Mouse (Mus musculus): ENCODE measurements around the gene Lce3f. TPM values are rescaled to one million over a fixed set of nuclear protein-coding genes. Genes with fewer than 3 reads are reported as not detected.

Lce3f gene
- polyA plus RNA-seq, 1 experiment, result 0.43 TPM

- 75% methylated on average over 3 of the region's 3 CpGs for WGBS
- H3K27me3 ChIP-seq (ENCODE audit: control insufficient read depth, insufficient read depth, low read length), result no peaks in the 10 kb centered on the region
- no peak for DNase-seq
Measured at GRCm38 (mm10) chr3:93023411-93024184, 31.6 kb downstream of the Lce3f start.

GRCm38 (mm10) chr3:93025486-93025885 lies 33.5 kb downstream of the Lce3f start:
- Histone ChIP-seq H3K36me3 (ENCODE audit: control insufficient read depth, insufficient read depth, low read length) (no peaks in the 10 kb centered on the region), H3K4me3 (ENCODE audit: control insufficient read depth, insufficient read depth, low read length) (no peak overlapping the region), H3K4me1 (replicated peaks; ENCODE audit: control insufficient read depth, insufficient read depth, low read length) (no peaks in the 10 kb centered on the region), H3K27me3 (ENCODE audit: control insufficient read depth, insufficient read depth, low read length) (no peaks in the 10 kb centered on the region), H3K27ac (ENCODE audit: control insufficient read depth, insufficient read depth, low read length) (no peak overlapping the region)
- TF ChIP-seq POLR2A (IDR thresholded peaks at IDR 0.05; ENCODE audit: control insufficient read depth, extremely low read depth, insufficient read depth, low read length, poor library complexity) (no peak), CTCF (IDR thresholded peaks at IDR 0.05; ENCODE audit: borderline replicate concordance, control insufficient read depth, extremely low read depth, insufficient read depth, low read length, poor library complexity) (no peak)
- no peak for DNase-seq
- WGBS, result 94% methylated on average over 2 of the region's 2 CpGs

More at GRCm38 (mm10) chr3:93023411-93024184, 31.6 kb downstream of the Lce3f start:
- no peak overlapping the region for H3K4me3 ChIP-seq (ENCODE audit: control insufficient read depth, insufficient read depth, low read length)
- TF ChIP-seq CTCF (IDR thresholded peaks at IDR 0.05; ENCODE audit: borderline replicate concordance, control insufficient read depth, extremely low read depth, insufficient read depth, low read length, poor library complexity) (no peak), POLR2A (IDR thresholded peaks at IDR 0.05; ENCODE audit: control insufficient read depth, extremely low read depth, insufficient read depth, low read length, poor library complexity) (no peak)
- no peak overlapping the region for H3K27ac ChIP-seq (ENCODE audit: control insufficient read depth, insufficient read depth, low read length)
- no peaks in the 10 kb centered on the region for H3K36me3 ChIP-seq (ENCODE audit: control insufficient read depth, insufficient read depth, low read length)
- no peaks in the 10 kb centered on the region for H3K4me1 ChIP-seq (replicated peaks; ENCODE audit: control insufficient read depth, insufficient read depth, low read length)

GRCm38 (mm10) chr3:93031450-93031849 lies 39.4 kb downstream of the Lce3f start:
- Histone ChIP-seq H3K4me3 (ENCODE audit: control insufficient read depth, insufficient read depth, low read length) (no peak overlapping the region), H3K4me1 (replicated peaks; ENCODE audit: control insufficient read depth, insufficient read depth, low read length) (no peaks in the 10 kb centered on the region), H3K36me3 (ENCODE audit: control insufficient read depth, insufficient read depth, low read length) (no peaks in the 10 kb centered on the region), H3K27me3 (ENCODE audit: control insufficient read depth, insufficient read depth, low read length) (no peaks in the 10 kb centered on the region), H3K27ac (ENCODE audit: control insufficient read depth, insufficient read depth, low read length) (no peak overlapping the region)
- 52% methylated on average over 5 of the region's 5 CpGs for WGBS
- no peak for DNase-seq
- TF ChIP-seq CTCF (IDR thresholded peaks at IDR 0.05; ENCODE audit: borderline replicate concordance, control insufficient read depth, extremely low read depth, insufficient read depth, low read length, poor library complexity), result no peak
- TF ChIP-seq POLR2A (IDR thresholded peaks at IDR 0.05; ENCODE audit: control insufficient read depth, extremely low read depth, insufficient read depth, low read length, poor library complexity), result no peak

Other genes starting within 250 kb of the Lce3f start
- gene Lce1g, start 239.9 kb upstream of the Lce3f start, polyA plus RNA-seq (2012; rRNA removed), result 0.26 TPM in 1 of 2 replicates, not detected in the other
- gene Lce1h, start 227.2 kb upstream of the Lce3f start, polyA plus RNA-seq (2012; rRNA removed), result 0.27 TPM in 1 of 2 replicates, not detected in the other
- 0.27 TPM in 1 of 2 replicates, not detected in the other for gene Lce1i, start 213.3 kb upstream of the Lce3f start, polyA plus RNA-seq (2012; rRNA removed)
- gene Lce1j, start 201.7 kb upstream of the Lce3f start, polyA plus RNA-seq (2012; rRNA removed), result 0.66 and 1.3 TPM in 2 replicates
- 0.35 TPM in 1 of 2 replicates, not detected in the other for gene Lce1k, start 184.3 kb upstream of the Lce3f start, polyA plus RNA-seq (2012; rRNA removed)
- 0.38 and 0.40 TPM in 2 replicates for gene Kprp, start 165.0 kb upstream of the Lce3f start, polyA plus RNA-seq (2012; rRNA removed)
- 0.23 TPM in 1 of 2 replicates, not detected in the other for gene Lce1l, start 140.9 kb upstream of the Lce3f start, polyA plus RNA-seq (2012; rRNA removed)
- 0.36 TPM in 2 replicates for gene 2310050C09Rik, start 122.0 kb upstream of the Lce3f start, polyA plus RNA-seq (2012; rRNA removed)
- 0.41 TPM in 1 of 2 replicates, not detected in the other for gene Lce3a, start 66.0 kb upstream of the Lce3f start, polyA plus RNA-seq (2012; rRNA removed)
- 0.88 and 1.8 TPM in 2 replicates for gene Lce3b, start 59.2 kb upstream of the Lce3f start, polyA plus RNA-seq (2012; rRNA removed)
- gene Lce3c, start 47.7 kb upstream of the Lce3f start, polyA plus RNA-seq (2012; rRNA removed), result 0.48 and 1.2 TPM in 2 replicates
- gene Lce3d, start 34.8 kb upstream of the Lce3f start, polyA plus RNA-seq (2012; rRNA removed), result not detected in 2 replicates
- 0.34 TPM in 1 of 2 replicates, not detected in the other for gene Lce3e, start 25.2 kb upstream of the Lce3f start, polyA plus RNA-seq (2012; rRNA removed)
- gene Crct1, start 23.5 kb downstream of the Lce3f start, polyA plus RNA-seq (2012; rRNA removed), result 3.1 and 3.9 TPM in 2 replicates
- 0.51 and 0.73 TPM in 2 replicates for gene Lce1m, start 26.8 kb downstream of the Lce3f start, polyA plus RNA-seq (2012; rRNA removed)
- 0.13 TPM in 1 of 2 replicates, not detected in the other for gene Gm4858, start 76.6 kb downstream of the Lce3f start, polyA plus RNA-seq (2012; rRNA removed)
- 0.36 and 0.49 TPM in 2 replicates for gene Crnn, start 152.6 kb downstream of the Lce3f start, polyA plus RNA-seq (2012; rRNA removed)
- gene Flg2, start 205.1 kb downstream of the Lce3f start, polyA plus RNA-seq (2012; rRNA removed), result 0.03 and 0.04 TPM in 2 replicates